Mouse (Mus musculus): ENCODE measurements around the gene Cd28.

Gene Cd28

DNA sequence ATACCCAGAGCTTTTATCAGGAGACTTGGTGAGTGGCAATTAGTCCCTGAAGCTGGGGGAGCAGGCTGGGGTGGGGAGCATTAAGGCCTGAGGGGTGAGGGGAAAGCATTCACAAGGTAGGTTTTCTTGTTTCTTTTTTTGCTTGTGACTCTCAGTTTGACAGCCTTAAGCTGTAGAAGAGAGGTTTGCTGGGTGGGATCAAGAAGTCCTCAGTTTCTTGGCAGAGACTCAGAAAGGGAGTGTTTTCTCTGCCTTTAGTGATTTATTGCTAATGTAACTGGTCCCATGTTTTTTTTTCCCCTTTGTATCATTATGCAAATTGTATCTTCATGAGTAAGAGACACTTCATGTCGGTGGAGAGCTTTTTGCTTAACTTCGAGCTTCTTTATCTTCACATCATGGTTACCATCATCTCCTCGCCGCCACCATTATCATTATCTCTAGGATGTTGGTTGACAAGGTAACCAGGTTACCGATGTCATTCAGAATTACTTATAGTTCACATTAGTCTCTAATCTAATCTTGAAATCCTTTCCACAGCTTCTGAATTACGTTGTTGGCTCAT is 33.7 kb downstream of the Cd28 start:
- ATAC-seq (ENCODE audit: low TSS enrichment), result no peak

DNA sequence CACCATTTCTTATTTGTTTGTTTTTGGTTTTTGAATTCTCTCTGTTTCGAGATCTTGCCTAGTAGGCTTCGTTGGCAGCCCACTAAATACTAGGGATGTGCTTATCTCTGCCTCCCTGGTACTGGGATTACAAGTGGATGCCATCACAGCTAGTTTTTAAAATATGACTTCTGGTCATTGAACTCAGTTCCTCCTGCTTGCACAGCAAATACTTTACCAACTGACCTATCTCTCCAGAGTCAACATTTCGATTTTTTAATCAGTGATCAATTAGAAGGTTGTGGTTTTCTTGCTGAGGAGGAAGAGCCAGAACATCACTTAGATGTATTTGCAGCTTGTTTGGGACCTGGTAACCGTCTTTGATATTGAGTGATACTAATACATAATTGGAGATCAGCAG is 34.4 kb downstream of the Cd28 start:
- no peak for ATAC-seq (ENCODE audit: low TSS enrichment)

DNA sequence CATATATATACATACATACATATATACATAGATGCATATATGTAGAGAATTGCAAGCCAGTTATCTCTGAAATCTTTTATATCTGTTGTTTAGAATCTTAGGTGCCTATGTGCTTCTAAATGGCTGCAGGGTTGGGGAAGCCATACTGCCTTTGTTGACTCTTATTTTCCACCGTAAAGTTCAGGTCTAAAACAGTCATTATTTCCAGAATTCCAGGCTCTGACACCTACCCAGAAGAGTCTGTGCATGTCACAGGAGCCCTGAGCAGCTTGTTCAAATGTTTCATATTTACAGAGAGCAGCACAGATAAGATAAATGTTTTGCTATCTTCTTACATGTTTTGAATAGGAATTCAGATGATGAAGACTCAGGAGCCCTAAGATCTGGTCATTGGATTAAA is 36.4 kb downstream of the Cd28 start:
- no peak for ATAC-seq (ENCODE audit: low TSS enrichment)

DNA sequence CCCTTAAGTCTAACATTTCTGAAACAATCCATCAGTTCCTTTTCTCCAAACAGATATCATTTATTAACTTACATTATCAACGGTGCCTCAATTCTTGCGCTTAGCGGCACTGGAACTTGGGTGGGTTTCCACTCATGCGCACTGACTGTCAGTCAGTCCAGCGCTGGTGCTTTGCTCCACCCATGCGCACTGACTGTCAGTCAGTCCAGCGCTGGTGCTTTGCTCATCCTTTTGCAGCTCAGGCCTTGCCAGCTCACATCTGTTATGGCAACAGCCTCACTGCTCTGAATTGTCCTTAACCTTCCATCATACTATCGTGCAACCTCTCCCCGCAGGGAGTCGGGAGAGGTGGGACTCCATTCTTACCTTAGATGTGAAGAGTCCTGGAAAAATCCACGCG is 37.4 kb downstream of the Cd28 start:
- ATAC-seq (ENCODE audit: low TSS enrichment), result no peak

DNA sequence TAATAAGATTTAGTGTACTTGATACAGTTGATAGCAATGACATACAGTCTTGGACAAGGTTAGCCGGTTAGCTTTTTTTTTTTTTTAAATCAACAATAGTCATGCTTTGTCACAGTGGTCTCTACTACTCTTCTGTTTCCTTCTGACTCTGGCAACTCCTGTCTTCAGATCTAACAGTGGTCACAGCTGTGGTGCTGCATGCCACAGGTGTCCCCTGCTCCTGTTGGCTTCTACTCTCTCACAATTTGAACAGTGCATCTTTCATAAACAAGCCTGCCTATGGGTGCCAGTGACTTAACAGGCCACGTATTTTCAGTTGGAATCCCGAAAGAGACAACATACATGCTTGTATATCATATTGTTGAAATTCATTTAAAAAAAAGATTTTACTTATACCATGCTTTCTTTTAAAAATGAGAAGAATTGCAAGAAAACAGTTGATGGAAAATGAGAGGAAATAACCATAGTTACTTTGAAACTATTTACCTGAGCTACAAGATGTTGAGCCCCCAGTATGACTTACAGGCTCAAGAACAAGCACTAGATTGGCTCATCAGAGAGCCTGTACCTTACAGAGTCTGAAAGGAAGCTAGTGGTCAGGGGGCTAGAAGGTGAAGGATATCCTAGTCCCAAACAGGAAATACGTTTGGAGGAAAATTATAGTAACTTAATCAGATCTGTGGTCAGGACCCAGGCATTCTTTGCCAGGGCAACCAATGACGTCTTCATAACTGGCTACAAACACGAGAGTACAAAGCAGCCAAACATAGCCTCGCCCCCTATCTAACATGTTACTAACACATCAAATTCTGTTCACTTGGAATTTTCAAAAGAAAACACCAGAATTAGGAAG is 39.0 kb downstream of the Cd28 start:
- no peak for ATAC-seq (ENCODE audit: low TSS enrichment)

DNA sequence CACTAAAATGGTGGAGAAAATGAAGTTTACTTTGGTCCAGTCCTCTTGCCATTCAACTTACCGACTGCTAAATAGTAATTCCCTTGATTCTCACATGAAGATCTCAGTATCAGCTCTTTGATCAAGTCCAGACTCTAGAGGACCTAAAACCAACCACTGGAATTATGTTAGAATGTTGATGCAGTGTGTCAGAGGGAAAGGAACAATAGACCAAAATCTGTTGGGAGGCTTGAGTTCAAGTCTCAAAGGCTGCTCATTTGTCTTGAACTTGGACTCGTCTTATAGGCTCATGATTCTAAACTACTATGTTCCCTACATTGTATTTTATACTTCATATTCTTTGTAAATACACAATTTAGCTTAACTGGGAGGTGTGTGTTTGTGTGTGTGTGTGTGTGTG is 41.0 kb downstream of the Cd28 start:
- ATAC-seq (ENCODE audit: low TSS enrichment), result no peak

DNA sequence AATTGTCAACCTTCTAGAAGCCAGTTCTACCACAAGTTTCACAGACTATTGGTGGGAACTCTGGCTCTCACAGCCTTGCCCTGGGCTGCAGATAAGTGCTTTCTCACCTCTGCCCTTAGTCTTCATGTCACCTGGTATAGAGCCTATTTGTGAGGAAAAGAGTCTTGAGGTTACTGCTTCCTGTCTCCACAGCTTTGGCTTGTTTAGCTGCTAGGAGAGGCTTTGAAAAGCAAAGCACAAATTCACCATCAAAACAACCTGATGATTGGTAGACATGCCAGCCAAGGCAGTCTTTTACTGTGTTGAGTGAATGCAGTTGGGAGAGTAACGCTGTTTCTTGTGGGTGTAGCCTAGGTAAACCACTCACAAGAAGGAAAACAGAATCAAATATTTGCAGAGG is 41.6 kb downstream of the Cd28 start:
- no peak for ATAC-seq (ENCODE audit: low TSS enrichment)

DNA sequence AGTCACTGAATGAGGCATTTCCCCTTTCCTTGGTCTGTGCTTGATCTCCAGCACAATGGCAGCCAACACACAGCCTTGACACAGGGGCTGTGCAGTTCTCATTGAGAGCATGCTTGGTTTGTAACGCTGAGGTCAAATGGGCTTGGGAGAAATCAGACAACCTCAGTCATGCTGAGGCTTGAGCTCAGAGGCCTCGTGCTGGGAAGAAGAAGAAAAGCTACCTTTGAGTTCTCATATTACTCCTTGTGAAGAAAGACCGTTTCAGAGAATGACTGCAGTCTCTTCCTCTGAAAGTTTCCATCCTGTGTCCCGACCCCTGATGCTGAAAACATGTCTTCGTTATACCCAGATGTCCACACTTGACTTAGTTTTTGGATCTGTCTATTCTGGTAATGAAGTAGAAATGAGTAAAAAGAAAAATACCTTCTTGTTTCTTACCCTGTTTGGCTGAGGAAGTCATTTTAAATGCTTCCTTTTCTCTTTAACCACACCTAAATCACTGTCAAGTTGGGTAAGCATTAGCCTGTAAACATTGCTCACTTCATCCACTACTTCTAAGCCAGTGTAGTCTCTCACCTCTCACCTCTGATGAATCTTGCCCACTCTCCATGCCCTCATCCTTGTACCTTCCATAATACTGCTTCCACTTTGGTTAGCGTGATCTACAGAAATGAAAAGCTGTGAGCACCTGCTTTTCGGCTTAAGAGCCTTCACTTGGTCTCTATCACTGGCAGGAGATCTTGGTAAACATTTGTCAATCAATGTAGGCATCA is 43.1 kb downstream of the Cd28 start:
- no peak for ATAC-seq (ENCODE audit: low TSS enrichment)

DNA sequence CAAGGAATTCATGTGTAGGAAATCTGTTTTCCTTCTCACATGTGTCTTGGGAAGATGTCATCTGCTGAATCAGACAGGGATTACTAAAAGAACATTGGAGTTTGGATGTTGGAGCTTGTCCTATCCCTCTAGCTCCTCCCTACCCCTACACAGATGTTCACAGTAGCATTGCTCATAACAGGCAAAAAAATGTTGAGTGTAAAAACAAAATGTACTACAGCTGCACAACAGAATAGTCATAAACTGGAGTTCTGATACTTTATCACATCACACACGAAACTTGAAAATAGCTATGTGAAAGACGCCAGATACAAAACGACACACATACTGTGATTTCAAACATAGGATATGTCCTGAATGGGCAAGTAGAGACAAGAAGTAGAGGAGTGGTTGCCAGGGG is 43.9 kb downstream of the Cd28 start:
- no peak for ATAC-seq (ENCODE audit: low TSS enrichment)

DNA sequence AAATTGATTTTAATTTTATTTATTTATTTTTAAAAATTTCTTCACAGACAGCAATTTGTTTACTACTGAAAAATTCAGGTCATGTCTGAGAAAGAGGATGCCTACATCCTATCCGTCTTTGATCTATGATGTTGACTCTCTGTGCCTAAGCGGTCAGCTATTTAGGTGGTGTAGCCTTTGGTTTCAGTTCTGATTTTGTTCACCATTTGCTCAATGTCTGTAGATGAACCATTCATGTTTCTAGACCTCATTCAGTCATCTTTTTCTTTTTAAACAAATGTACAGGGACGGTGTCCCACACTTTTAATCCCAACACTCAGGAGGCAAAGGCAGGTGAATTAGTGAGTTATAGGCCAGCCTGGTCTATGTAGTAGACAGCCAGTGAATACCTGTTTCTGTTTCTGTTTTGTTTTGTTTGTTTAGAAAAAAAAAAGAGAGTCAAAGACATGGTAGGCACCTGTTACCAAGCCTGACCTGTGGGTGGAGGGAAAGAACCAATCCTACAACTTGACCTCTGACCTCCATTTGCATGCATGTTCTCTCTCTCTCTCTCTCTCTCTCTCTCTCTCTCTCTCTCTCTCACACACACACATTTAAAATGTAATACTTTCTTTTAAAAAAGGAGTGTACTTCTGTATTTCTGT is 45.0 kb downstream of the Cd28 start:
- no peak for ATAC-seq (ENCODE audit: low TSS enrichment)

DNA sequence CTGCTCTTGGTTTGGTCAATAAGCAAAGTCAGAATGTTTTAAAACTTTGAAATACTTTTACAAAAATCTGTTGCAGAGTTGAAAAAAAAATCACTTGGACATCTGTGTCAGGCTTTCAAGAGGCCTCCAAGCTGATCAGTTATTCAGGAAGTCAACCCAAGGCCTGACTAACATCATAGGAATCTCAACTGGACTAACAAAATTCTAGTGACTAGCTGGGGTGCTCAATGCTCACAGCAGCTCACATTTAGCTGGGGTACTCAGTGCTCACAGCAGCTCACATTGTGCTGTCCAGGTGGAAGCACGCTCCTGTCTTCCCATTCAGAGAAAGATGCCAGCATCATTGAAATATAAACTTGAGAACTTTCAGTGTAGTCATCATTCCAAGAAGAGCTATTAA is 45.9 kb downstream of the Cd28 start:
- ATAC-seq (ENCODE audit: low TSS enrichment), result no peak

DNA sequence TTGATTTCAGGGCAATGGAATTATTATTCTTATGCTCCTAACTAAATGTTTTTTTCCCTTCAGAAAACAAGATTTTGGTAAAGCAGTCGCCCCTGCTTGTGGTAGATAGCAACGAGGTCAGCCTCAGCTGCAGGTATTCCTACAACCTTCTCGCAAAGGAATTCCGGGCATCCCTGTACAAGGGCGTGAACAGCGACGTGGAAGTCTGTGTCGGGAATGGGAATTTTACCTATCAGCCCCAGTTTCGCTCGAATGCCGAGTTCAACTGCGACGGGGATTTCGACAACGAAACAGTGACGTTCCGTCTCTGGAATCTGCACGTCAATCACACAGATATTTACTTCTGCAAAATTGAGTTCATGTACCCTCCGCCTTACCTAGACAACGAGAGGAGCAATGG is 46.3 kb downstream of the Cd28 start:
- ATAC-seq (ENCODE audit: low TSS enrichment), result no peak

DNA sequence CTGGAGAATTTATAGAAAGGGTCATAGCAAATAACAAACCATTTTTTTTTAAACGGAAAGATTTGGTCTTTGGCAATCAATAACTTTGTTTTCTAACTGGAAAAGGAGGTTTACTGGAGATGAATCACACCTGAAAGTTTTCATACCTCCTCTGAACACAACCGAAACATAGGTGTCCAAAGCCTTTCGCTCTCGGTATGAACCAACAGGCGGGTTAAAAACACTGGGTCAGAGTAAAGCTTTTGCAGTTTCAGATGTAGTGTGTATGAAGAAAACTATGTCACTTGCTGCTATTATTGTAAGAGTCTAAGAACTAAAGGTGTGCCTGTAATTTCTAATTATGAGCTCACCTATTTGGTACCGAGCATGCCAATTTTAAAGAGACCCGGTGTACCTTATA is 55.2 kb downstream of the Cd28 start:
- ATAC-seq (ENCODE audit: low TSS enrichment), result no peak

DNA sequence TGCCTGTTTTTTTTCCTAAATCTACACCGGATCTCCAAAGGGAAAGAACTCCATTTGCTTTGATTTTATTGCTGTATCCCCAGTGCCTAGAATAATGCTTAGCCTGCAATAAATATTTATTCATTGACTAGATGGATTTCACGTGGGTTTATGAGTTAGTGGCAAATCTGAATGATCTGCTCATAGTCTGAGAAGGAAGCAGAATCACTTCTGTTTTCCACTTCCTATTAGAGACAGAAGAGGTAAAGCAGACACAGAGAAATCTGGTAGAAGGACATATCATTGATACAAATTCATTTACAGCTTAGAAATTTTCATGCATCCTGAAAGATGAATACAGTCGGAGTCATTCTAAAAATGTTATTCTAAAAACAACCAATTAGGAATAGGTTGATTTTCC is 56.6 kb downstream of the Cd28 start:
- no peak for ATAC-seq (ENCODE audit: low TSS enrichment)

DNA sequence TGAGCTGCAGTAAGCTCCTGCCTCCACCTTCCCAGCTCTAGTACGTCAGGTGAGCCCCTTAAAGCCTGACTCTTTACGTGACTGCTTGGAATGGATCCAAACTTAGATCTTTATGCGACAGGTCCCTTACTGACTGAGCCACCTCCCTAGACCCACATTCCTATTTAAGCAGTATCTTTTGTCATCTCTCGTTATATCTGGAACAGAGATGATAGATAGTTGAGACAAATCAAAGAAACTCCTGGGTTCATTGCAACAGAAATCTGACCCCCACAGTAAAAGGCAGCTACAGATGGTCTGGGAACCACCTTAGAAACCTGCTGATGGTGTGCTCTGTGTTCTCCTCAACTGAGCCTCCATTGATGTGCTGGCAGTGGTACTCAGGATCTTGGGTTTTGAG is 59.6 kb downstream of the Cd28 start:
- ATAC-seq (ENCODE audit: low TSS enrichment), result no peak

DNA sequence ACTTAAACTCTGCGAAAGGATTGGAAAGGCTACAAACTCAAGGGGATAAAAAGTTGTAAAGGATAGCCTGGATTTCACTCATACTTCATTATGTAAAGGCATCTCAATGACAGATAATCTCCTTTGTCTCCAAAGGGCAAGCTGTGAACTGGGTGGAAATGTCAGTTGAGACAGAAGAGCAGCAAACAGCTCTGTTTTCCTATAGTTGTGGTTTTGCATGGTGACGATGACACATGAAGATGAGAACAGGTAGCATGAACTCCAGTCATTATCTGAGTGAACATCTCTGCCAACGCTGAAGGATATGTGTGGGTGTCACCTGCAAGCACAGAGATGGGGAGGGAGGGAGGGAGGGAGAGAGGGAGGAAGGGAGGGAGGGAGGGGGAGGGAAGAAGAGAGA is 60.3 kb downstream of the Cd28 start:
- ATAC-seq (ENCODE audit: low TSS enrichment), result no peak

DNA sequence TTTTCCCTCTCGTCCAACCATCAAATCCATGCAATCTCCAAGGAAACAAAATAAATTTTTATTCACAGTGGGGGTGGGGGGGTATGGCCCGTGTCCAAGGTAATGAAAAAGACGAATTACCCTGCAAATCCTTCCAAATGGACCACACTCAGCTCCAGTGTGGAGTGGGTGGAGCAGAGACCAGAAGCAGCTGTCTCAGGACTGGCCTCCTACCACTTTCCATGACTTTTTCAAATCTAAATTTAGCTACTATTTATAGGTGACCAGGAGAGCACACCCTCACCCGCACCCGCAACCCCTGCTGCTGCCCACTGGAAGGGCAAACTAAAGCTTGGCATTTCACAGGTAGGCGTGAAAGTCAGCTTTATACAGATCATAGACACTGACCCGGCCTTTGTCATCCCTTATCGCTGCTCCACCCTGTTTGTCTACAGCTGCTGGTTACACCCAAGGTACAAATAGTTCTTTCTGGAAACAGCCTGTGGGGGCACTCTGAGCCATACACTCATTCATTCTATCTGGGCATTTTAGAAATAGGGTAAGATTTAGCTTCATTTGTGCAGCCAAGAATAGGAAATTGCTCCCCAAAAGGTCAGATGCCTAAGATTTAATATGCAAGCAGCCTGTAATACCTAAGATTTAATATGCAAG is 62.0 kb downstream of the Cd28 start:
- ATAC-seq (ENCODE audit: low TSS enrichment), result no peak

DNA sequence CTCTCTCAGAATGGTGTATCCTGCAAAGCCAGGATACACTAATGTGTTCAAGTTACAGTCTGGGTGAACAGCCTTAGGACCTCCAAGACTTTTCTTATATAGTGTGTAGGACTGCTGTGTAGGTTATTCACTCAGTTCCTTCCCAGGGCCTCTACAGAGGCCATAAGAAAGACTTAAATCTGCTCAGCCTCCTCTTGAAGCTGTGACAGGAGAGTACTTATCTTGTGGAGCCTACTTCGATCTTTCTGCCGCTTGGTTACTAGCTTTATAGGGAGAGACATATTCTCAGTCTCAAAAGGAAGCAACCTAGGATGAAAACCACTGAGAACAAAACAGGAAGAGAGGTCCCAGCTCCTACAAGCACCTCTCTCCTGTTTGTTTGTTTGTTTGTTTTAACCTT is 62.6 kb downstream of the Cd28 start:
- ATAC-seq (ENCODE audit: low TSS enrichment), result no peak

DNA sequence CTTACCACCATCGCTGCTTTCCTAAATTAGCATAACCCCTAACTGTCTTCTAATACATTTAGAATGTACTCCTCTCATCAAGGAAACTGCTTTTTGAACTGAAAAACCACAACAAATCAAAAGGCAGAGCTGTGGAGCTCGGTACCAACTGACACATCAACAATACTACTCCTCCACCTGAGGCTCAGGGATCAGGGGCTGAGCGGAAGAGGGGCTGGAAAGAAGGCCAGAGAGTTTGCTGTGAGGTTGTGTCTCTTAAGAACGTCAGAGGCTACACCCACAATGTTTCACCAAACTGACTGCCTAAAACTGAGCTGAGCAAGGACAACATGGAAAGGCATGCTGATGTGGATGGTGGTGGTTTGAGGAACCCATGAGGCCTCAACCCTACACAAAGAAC is 65.1 kb downstream of the Cd28 start:
- no peak for ATAC-seq (ENCODE audit: low TSS enrichment)

DNA sequence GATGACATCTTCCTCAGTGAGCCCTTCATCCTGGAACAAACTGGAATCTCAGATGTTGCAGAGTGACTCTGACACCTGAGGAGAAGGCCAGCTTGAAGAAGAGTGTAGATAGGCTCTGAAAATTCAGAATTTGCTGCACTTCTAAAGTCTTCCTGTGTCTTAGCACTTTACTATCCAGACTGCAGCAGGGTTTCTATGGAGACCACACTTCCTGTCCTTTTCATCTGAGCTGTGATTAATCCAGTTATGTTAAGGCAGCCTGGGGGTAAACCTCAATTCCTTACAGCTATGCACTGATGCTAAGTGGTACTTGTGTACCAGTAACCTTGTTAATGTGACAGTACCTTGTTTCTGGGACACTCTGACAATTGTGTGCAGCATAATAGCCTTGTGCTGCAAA is 77.1 kb downstream of the Cd28 start:
- peak; percentile 39; the same call in 1 of the 2 replicates for ATAC-seq (ENCODE audit: low TSS enrichment)

DNA sequence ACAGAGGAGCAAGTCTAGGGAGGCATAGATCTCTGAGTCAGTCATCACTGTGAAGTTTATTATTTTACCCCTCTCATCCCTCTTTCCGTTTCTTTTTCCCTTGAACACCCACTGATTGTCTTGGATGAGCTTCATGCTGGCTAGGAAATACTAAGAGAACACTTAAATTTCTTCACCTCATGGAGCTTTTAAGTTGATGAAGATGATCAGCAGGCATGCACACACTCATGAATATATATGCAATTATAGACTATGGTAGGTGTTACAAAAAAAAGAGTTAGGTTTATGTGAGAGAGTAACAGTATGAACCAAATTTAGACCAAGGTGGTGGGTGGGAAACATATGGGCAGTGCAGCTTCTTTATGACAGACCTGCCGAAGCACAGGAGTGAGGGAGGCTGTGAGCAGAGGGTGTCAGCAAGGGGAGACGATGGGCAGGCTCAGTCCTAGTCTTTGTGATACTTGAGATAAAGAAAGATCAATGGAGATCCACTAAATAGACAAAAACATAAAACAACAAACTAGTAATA is 79.1 kb downstream of the Cd28 start:
- peak; percentile 91 for ATAC-seq (ENCODE audit: low TSS enrichment)

Measured in frontal cortex, adult (tissue).